18 mouse cellular contexts compared by ENCODE assay signal in the genomic region with DNA sequence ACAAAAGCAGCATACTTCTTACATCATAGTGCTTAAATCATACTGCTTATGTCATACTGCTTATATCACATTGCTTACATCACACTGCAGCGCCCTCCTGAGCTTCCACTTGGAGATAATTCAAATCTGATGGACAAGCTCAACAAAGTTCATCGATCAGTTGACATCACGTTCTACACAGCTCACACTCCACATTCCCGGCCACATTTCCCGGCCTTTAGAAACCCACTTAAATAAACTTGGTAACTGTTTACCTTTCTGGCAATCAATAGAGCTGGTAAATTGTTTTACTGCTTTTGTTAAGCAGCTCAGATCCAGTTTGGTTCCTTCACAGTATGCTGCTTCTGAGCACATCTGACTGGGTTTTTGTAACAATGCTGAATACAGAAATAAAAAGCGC.
"Had no signal": no experiment of that assay in that cellular context is flagged by ENCODE, and none has a peak within 500 bp of the region (broad histone marks: within the 10 kb centered on the region; RNA-seq: fewer than 3 reads in every experiment).

No protein-coding gene starts in this region.

- ATAC-seq: intestine, postnatal 0 days had no signal

- H3K4me1 ChIP-seq: neural tube, embryonic 12.5 days; neural tube, embryonic 15.5 days had no signal

- DNase-seq: kidney, adult 2 months; kidney, postnatal 25 days; layer of hippocampus, postnatal 36 days; lung, adult 2 months; lung, postnatal 14 days; lung, postnatal 4 days; midbrain, embryonic 14.5 days; retina, postnatal 1 day; right cerebral cortex, postnatal 25 days; thymus, adult 18-20 months; thymus, postnatal 14 days; thymus, postnatal 4 days had no signal

- H3K9ac ChIP-seq: neural tube, embryonic 12.5 days; neural tube, embryonic 15.5 days had no signal

- H3K4me3 ChIP-seq: left cerebral cortex, adult 2 months; neural tube, embryonic 12.5 days; neural tube, embryonic 15.5 days had no signal

- H3K36me3 ChIP-seq: neural tube, embryonic 12.5 days; neural tube, embryonic 15.5 days had no signal

- H3K9me3 ChIP-seq: neural tube, embryonic 12.5 days; neural tube, embryonic 15.5 days had no signal

- H3K27ac ChIP-seq: kidney, postnatal 0 days; left cerebral cortex, adult 2 months; neural tube, embryonic 12.5 days; neural tube, embryonic 15.5 days had no signal

- H3K4me2 ChIP-seq: midbrain, embryonic 11.5 days; neural tube, embryonic 12.5 days; neural tube, embryonic 15.5 days had no signal

- H3K27me3 ChIP-seq: neural tube, embryonic 12.5 days; neural tube, embryonic 15.5 days had no signal
